Mouse (Mus musculus): ENCODE data around the gene Rbmxl2.

- TF ChIP-seq CTCF (IDR thresholded peaks at IDR 0.05; ENCODE audit: borderline replicate concordance, insufficient read depth, low read depth, low read length) (no peak), POLR2A (IDR thresholded peaks at IDR 0.05; ENCODE audit: borderline replicate concordance, insufficient read depth, low read length) (no peak)
Measured at GRCm38 (mm10) chr7:107201817-107202216, 7.4 kb upstream of the Rbmxl2 start.

Data from cerebellum, adult 2 months (tissue).